Mouse (Mus musculus) limb, embryonic 12.5 days (tissue): Measurements from ENCODE around the gene Pros1. TPM values are rescaled to one million over a fixed set of nuclear protein-coding genes. Genes with fewer than 3 reads are reported as not detected.

ENCODE experiments used
- ATAC-seq: fragments of 200-750 bp; cut with Nextera tagmentation; 2 replicates; pipeline ENCODE4 v1.8.0; 2017; ENCODE audit warnings: low read depth, moderate TSS enrichment; ENCODE audit not compliant: insufficient number of reproducible peaks, insufficient read depth, low FRiP score, low TSS enrichment
- H3K27ac ChIP-seq: fragments of 300-500 bp; sonication (generic); 2 replicates; pipeline ENCODE4 v1.5.1; 2016; ENCODE audit warnings: mild to moderate bottlenecking, moderate library complexity
- H3K27me3 ChIP-seq: fragments of 300-500 bp; sonication (generic); 2 replicates; pipeline ENCODE4 v1.6.1; 2016; ENCODE audit warnings: mild to moderate bottlenecking, moderate library complexity
- H3K36me3 ChIP-seq: fragments of 300-500 bp; sonication (generic); 2 replicates; pipeline ENCODE4 v1.6.1; 2016; ENCODE audit warnings: mild to moderate bottlenecking, moderate library complexity
- H3K4me1 ChIP-seq: fragments of 300-500 bp; sonication (generic); replicated peaks from 2 replicates; pipeline ENCODE4 v1.6.1; 2016
- H3K4me2 ChIP-seq: fragments of 300-500 bp; sonication (generic); 2 replicates; pipeline ENCODE4 v1.6.1; 2016; ENCODE audit warnings: mild to moderate bottlenecking, moderate library complexity
- H3K4me3 ChIP-seq: fragments of 300-500 bp; sonication (generic); replicated peaks from 2 replicates; pipeline ENCODE4 v1.5.1; 2016; ENCODE audit warnings: mild to moderate bottlenecking
- H3K9ac ChIP-seq: fragments of 300-500 bp; sonication (generic); replicated peaks from 2 replicates; pipeline ENCODE4 v1.6.1; 2016; ENCODE audit warnings: mild to moderate bottlenecking, moderate library complexity
- H3K9me3 ChIP-seq: fragments of 300-500 bp; sonication (generic); 2 replicates; pipeline ENCODE4 v1.6.1; 2016; ENCODE audit warnings: mild to moderate bottlenecking, moderate library complexity
- WGBS: fragments of 180-500 bp; shearing (Covaris S2); methylation state at CpG from one replicate; pipeline ENCODE4 v1.1.7; 2016; 5-methylcytosine and 5-hydroxymethylcytosine counted together
- polyA plus RNA-seq: library from polyadenylated mRNA; unstranded; fragments of >200 nt; fragmentation: Nextera tagmentation; extraction: Ambion mirVana; gene quantifications from 2 replicates; pipeline ENCODE4 v1.2.1, GENCODE M21; 2016

The Pros1 gene
- polyA plus RNA-seq, 1 experiment from 2014 or later: 23.8 TPM

- Histone ChIP-seq H3K4me3 (no peak overlapping the region), H3K4me2 (no peak overlapping the region), H3K9me3 (0 out of 2 replicates have a peak, but pooled peaks cover 4% of the 10 kb centered on the region), H3K4me1 (peaks cover 3% of the 10 kb centered on the region), H3K27ac (peak overlapping the region; percentile 53; the same call in 1 of the 2 replicates), H3K36me3 (no peaks in the 10 kb centered on the region), H3K9ac (no peak overlapping the region), H3K27me3 (no peaks in the 10 kb centered on the region)
- WGBS: 45% methylated on average over 5 of the region's 5 CpGs
- ATAC-seq: no peak
These were observed 18.6 kb downstream of the Pros1 start for GRCm38 (mm10) chr16:62872688-62873117.

GRCm38 (mm10) chr16:62873180-62873579 is 19.1 kb downstream of the Pros1 start:
- H3K27ac ChIP-seq: no peak overlapping the region
- WGBS: 8% methylated on average over 4 of the region's 4 CpGs
- ATAC-seq: no peak
- no peaks in the 10 kb centered on the region for H3K36me3 ChIP-seq
- H3K27me3 ChIP-seq: no peaks in the 10 kb centered on the region
- peaks cover 3% of the 10 kb centered on the region for H3K4me1 ChIP-seq
- H3K9ac ChIP-seq: no peak overlapping the region
- H3K4me3 ChIP-seq: no peak overlapping the region
- no peak overlapping the region for H3K4me2 ChIP-seq
- H3K9me3 ChIP-seq: 0 out of 2 replicates have a peak, but pooled peaks cover 4% of the 10 kb centered on the region

GRCm38 (mm10) chr16:62874065-62874464 is 20.0 kb downstream of the Pros1 start:
- 0 out of 2 replicates have a peak, but pooled peaks cover 4% of the 10 kb centered on the region for H3K9me3 ChIP-seq
- no peak overlapping the region for H3K27ac ChIP-seq
- H3K9ac ChIP-seq: no peak overlapping the region
- no peaks in the 10 kb centered on the region for H3K27me3 ChIP-seq
- H3K4me2 ChIP-seq: no peak overlapping the region
- no peak for ATAC-seq
- WGBS: 89% methylated on average over 6 of the region's 6 CpGs
- no peaks in the 10 kb centered on the region for H3K36me3 ChIP-seq
- H3K4me1 ChIP-seq: peaks cover 3% of the 10 kb centered on the region
- no peak overlapping the region for H3K4me3 ChIP-seq

- Histone ChIP-seq H3K9ac (no peak overlapping the region), H3K27me3 (no peaks in the 10 kb centered on the region), H3K4me3 (no peak overlapping the region), H3K36me3 (no peaks in the 10 kb centered on the region), H3K4me1 (no peaks in the 10 kb centered on the region), H3K9me3 (no peaks in the 10 kb centered on the region), H3K27ac (no peak overlapping the region), H3K4me2 (no peak overlapping the region)
- ATAC-seq: no peak
- 92% methylated on average over 3 of the region's 3 CpGs for WGBS
These were observed 41.7 kb downstream of the Pros1 start for GRCm38 (mm10) chr16:62895824-62896223.

GRCm38 (mm10) chr16:62911364-62911763 is 57.3 kb downstream of the Pros1 start:
- Histone ChIP-seq H3K4me2 (no peak overlapping the region), H3K36me3 (no peaks in the 10 kb centered on the region), H3K9me3 (no peaks in the 10 kb centered on the region), H3K4me3 (no peak overlapping the region), H3K9ac (no peak overlapping the region), H3K27ac (no peak overlapping the region), H3K4me1 (no peaks in the 10 kb centered on the region), H3K27me3 (no peaks in the 10 kb centered on the region)
- no peak for ATAC-seq
- WGBS: 80% methylated on average over 1 of the region's 1 CpGs

GRCm38 (mm10) chr16:62912246-62912645 is 58.1 kb downstream of the Pros1 start:
- H3K36me3 ChIP-seq: no peaks in the 10 kb centered on the region
- H3K9ac ChIP-seq: no peak overlapping the region
- WGBS: 86% methylated on average over 2 of the region's 2 CpGs
- H3K27ac ChIP-seq: no peak overlapping the region
- no peaks in the 10 kb centered on the region for H3K4me1 ChIP-seq
- ATAC-seq: no peak
- H3K4me3 ChIP-seq: no peak overlapping the region
- H3K9me3 ChIP-seq: no peaks in the 10 kb centered on the region
- H3K27me3 ChIP-seq: no peaks in the 10 kb centered on the region
- H3K4me2 ChIP-seq: no peak overlapping the region

- WGBS: 90% methylated on average over 5 of the region's 5 CpGs
These were observed 61.4 kb downstream of the Pros1 start for GRCm38 (mm10) chr16:62915530-62915929.

GRCm38 (mm10) chr16:62922245-62922644 is 68.1 kb downstream of the Pros1 start:
- H3K27ac ChIP-seq: no peak overlapping the region
- no peak overlapping the region for H3K9ac ChIP-seq
- no peak for ATAC-seq

More at GRCm38 (mm10) chr16:62915530-62915929, 61.4 kb downstream of the Pros1 start:
- Histone ChIP-seq H3K9ac (no peak overlapping the region), H3K4me2 (no peak overlapping the region), H3K4me1 (no peaks in the 10 kb centered on the region), H3K27me3 (no peaks in the 10 kb centered on the region), H3K4me3 (no peak overlapping the region), H3K36me3 (no peaks in the 10 kb centered on the region), H3K27ac (no peak overlapping the region), H3K9me3 (no peaks in the 10 kb centered on the region)
- ATAC-seq: no peak

GRCm38 (mm10) chr16:62931341-62931740 is 77.2 kb downstream of the Pros1 start:
- ATAC-seq: no peak
- H3K4me2 ChIP-seq: no peak overlapping the region
- no peaks in the 10 kb centered on the region for H3K4me1 ChIP-seq
- no peaks in the 10 kb centered on the region for H3K36me3 ChIP-seq
- WGBS: 88% methylated on average over 6 of the region's 6 CpGs
- no peaks in the 10 kb centered on the region for H3K27me3 ChIP-seq
- no peak overlapping the region for H3K4me3 ChIP-seq
- H3K27ac ChIP-seq: no peak overlapping the region
- H3K9ac ChIP-seq: no peak overlapping the region
- no peaks in the 10 kb centered on the region for H3K9me3 ChIP-seq

More at GRCm38 (mm10) chr16:62922245-62922644, 68.1 kb downstream of the Pros1 start:
- no peak overlapping the region for H3K4me2 ChIP-seq
- no peaks in the 10 kb centered on the region for H3K36me3 ChIP-seq
- H3K4me3 ChIP-seq: no peak overlapping the region
- WGBS: 21% methylated on average over 8 of the region's 8 CpGs
- H3K4me1 ChIP-seq: peaks cover 12% of the 10 kb centered on the region; the same call in 1 of the 2 replicates
- H3K27me3 ChIP-seq: no peaks in the 10 kb centered on the region
- H3K9me3 ChIP-seq: no peaks in the 10 kb centered on the region

GRCm38 (mm10) chr16:62936316-62936715 is 82.2 kb downstream of the Pros1 start:
- Histone ChIP-seq H3K4me1 (no peaks in the 10 kb centered on the region), H3K27ac (no peak overlapping the region), H3K27me3 (peaks cover 3% of the 10 kb centered on the region; the same call in 1 of the 2 replicates), H3K4me2 (no peak overlapping the region), H3K4me3 (no peak overlapping the region), H3K9me3 (no peaks in the 10 kb centered on the region), H3K36me3 (no peaks in the 10 kb centered on the region), H3K9ac (no peak overlapping the region)
- no peak for ATAC-seq
- WGBS: 80% methylated on average over 11 of the region's 11 CpGs

GRCm38 (mm10) chr16:62940388-62941003 is 86.4 kb downstream of the Pros1 start:
- no peaks in the 10 kb centered on the region for H3K9me3 ChIP-seq
- H3K27ac ChIP-seq: no peak overlapping the region
- H3K4me1 ChIP-seq: peaks cover 11% of the 10 kb centered on the region
- ATAC-seq: no peak
- peaks cover 3% of the 10 kb centered on the region; the same call in 1 of the 2 replicates for H3K27me3 ChIP-seq
- WGBS: 22% methylated on average over 16 of the region's 16 CpGs
- H3K4me3 ChIP-seq: no peak overlapping the region
- H3K9ac ChIP-seq: no peak overlapping the region
- peak overlapping the region; percentile 37 for H3K4me2 ChIP-seq
- H3K36me3 ChIP-seq: no peaks in the 10 kb centered on the region

- WGBS: 73% methylated on average over 10 of the region's 10 CpGs
- H3K36me3 ChIP-seq: no peaks in the 10 kb centered on the region
- no peak overlapping the region for H3K9ac ChIP-seq
- no peak for ATAC-seq
- peaks cover 11% of the 10 kb centered on the region for H3K4me1 ChIP-seq
- no peak overlapping the region for H3K4me2 ChIP-seq
- no peaks in the 10 kb centered on the region; the same call in 1 of the 2 replicates for H3K9me3 ChIP-seq
- no peak overlapping the region for H3K4me3 ChIP-seq
- peaks cover 3% of the 10 kb centered on the region; the same call in 1 of the 2 replicates for H3K27me3 ChIP-seq
- H3K27ac ChIP-seq: no peak overlapping the region
These were observed 87.7 kb downstream of the Pros1 start for GRCm38 (mm10) chr16:62941763-62942162.
